Mouse (Mus musculus): ENCODE measurements around the gene Ect2.

GRCm38 (mm10) chr3:27140101-27140500, 13.6 kb downstream of the Ect2 start:
- TF ChIP-seq CTCF (IDR thresholded peaks at IDR 0.05; ENCODE audit: low read depth, low read length) (no peak), POLR2A (IDR thresholded peaks at IDR 0.05; ENCODE audit: insufficient read depth, low read length) (no peak)

All from ES-Bruce4 (cell line).